ENCODE assay signal across 9 mouse cellular contexts in the genomic region with DNA sequence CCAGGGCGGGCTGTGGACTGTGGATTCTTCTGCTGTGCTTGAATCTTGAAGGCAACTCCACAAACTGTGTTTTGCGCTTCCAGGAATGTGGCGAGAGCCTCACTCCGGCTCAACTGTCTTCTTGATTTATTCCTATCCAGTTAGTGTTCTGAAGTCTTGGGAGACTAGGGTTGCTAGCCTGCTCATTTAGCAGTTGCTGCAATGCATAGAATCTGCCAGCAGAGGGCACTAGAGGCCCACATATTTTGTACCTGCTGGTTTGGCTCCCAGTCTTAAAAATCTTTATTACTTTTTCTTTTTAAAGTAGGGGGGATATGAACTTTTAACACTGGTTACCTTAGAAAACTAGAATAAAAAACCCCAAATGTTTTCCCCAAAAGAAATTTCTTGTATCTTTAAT.
DNase-seq lines count a peak whose midpoint lies in the region; ATAC-seq and TF ChIP-seq lines count a peak whose summit lies in the region.
"Had no signal": no experiment of that assay in that cellular context is flagged by ENCODE, and none has a peak within 500 bp of the region (broad histone marks: within the 10 kb centered on the region; RNA-seq: fewer than 3 reads in every experiment).

No protein-coding gene starts in this region.

- intact Hi-C loops in heart, postnatal 36 days (cut with DNase I) = loop anchor here (1.0 to 2.0 kb wide), 2 partner anchors 858 to 1179 kb away; no protein-coding TSS in a partner anchor

- peak; percentile 70; the same call in 1 of the 2 replicates for ATAC-seq in megakaryocyte, adult 5-6 weeks (ENCODE audit: poor library complexity, severe bottlenecking)
- no peak for ATAC-seq in erythroblast, adult 5-6 weeks (replicated peaks; ENCODE audit: low FRiP score, poor library complexity, severe bottlenecking)

- H3K4me1 ChIP-seq in ES-E14 (ENCODE audit: control insufficient read depth in 2 of 2, insufficient read depth in 2 of 2, low read length in 2 of 2, poor library complexity in 1 of 2) = no peaks in the 10 kb centered on the region

- in situ Hi-C loops in ES-E14 (cut with MboI; ENCODE audit: low sequenced_read_pairs in 2 of 2, unreplicated experiment in 2 of 2) = loop anchor here (25.0 kb wide), 2 partner anchors 855 to 1180 kb away; no protein-coding TSS in a partner anchor

- no peak overlapping the region for H3K4me3 ChIP-seq in ES-E14 (ENCODE audit: insufficient read depth in 1 of 2, low read depth in 1 of 2, low read length in 2 of 2, poor library complexity in 1 of 2, severe bottlenecking in 1 of 2)
- H3K4me3 ChIP-seq: limb, embryonic 15.5 days had no signal

- no peaks in the 10 kb centered on the region for H3K9me3 ChIP-seq in ES-E14 (ENCODE audit: control insufficient read depth, insufficient read depth, low read depth, low read length)
- H3K9me3 ChIP-seq: limb, embryonic 15.5 days had no signal

- no peak overlapping the region for H3K27ac ChIP-seq in ES-E14 (ENCODE audit: insufficient read depth, low read depth, low read length, poor library complexity, severe bottlenecking)
- H3K27ac ChIP-seq: limb, embryonic 15.5 days had no signal

- DNase-seq in ES-E14 (ENCODE audit: low read depth, low spot score) = peak; percentile 41
- DNase-seq in adrenal gland, postnatal 14 days = peak; percentile 84
- DNase-seq in embryo, embryonic 9.5 days (ENCODE audit: extremely low spot score) = peak; percentile 75
- peak; percentile 72 to 82 for DNase-seq in heart, postnatal 36 days
- peak; percentile 61 for DNase-seq in layer of hippocampus, adult 9-10 months (ENCODE audit: low spot score)
- peak; percentile 32 for DNase-seq in skeletal muscle tissue, adult 2 months (ENCODE audit: low read depth, low spot score)

- H3K9ac ChIP-seq in ES-E14 (ENCODE audit: insufficient read depth, low read depth, low read length, poor library complexity, severe bottlenecking) = no peak overlapping the region
- H3K9ac ChIP-seq: limb, embryonic 15.5 days had no signal

- no peaks in the 10 kb centered on the region for H3K36me3 ChIP-seq in ES-E14 (ENCODE audit: control insufficient read depth, insufficient read depth, low read length, poor library complexity, severe bottlenecking)
- H3K36me3 ChIP-seq: limb, embryonic 15.5 days had no signal

TF ChIP-seq in ES-E14, 5 proteins besides CTCF, POLR2A, EP300 and RAD21:
- TF ChIP-seq ZC3H11A (IDR thresholded peaks at IDR 0.05; ENCODE audit: borderline replicate concordance, low read depth, low read length) = peak; percentile 98
- no peak for TF ChIP-seq HCFC1 (IDR thresholded peaks at IDR 0.05; ENCODE audit: borderline replicate concordance, insufficient read depth, low read length)

Comparison
In these comparisons a context has a peak if more than half of its experiments do, and no peak if none do; other contexts are left out.
1. DNase-seq: peak in every context shown above with its lines; median percentile 84 in adrenal gland, postnatal 14 days; 77 in heart, postnatal 36 days; 75 in embryo, embryonic 9.5 days; 61 in layer of hippocampus, adult 9-10 months; 41 in ES-E14; 32 in skeletal muscle tissue, adult 2 months.